In genomic region chr6:87992733-87993132, GRCm38 (mm10) we compare ENCODE assay signal across 9 mouse cellular contexts. TPM values are rescaled to one million over a fixed set of nuclear protein-coding genes. Genes with fewer than 3 reads are reported as not detected.
A peak's percentile ranks its signal among the peaks of the same experiment; 100 is the strongest.
DNase-seq lines count a peak whose midpoint lies in the region; ATAC-seq and TF ChIP-seq lines count a peak whose summit lies in the region.
"Had no signal": no experiment of that assay in that cellular context is flagged by ENCODE, and none has a peak within 500 bp of the region (broad histone marks: within the 10 kb centered on the region; RNA-seq: fewer than 3 reads in every experiment).

No protein-coding gene starts in this region.

- no peaks in the 10 kb centered on the region for H3K9me3 ChIP-seq in hindbrain, embryonic 11.5 days (ENCODE audit: control insufficient read depth, low read length)
- H3K9me3 ChIP-seq in hindbrain, postnatal 0 days (ENCODE audit: low read length): no peaks in the 10 kb centered on the region
- H3K9me3 ChIP-seq: lung, embryonic 15.5 days had no signal

- H3K36me3 ChIP-seq in hindbrain, embryonic 11.5 days (ENCODE audit: control insufficient read depth, insufficient read depth, low read length): no peaks in the 10 kb centered on the region
- H3K36me3 ChIP-seq in hindbrain, postnatal 0 days (ENCODE audit: insufficient read depth, low read length): peaks cover 4% of the 10 kb centered on the region; the same call in 1 of the 2 replicates

- peak overlapping the region; percentile 47; the same call in 1 of the 2 replicates for H3K27ac ChIP-seq in hindbrain, embryonic 11.5 days (ENCODE audit: low read depth, low read length)
- no peak overlapping the region for H3K27ac ChIP-seq in hindbrain, postnatal 0 days
- H3K27ac ChIP-seq: lung, embryonic 15.5 days had no signal

- no peak overlapping the region for H3K9ac ChIP-seq in hindbrain, embryonic 11.5 days (ENCODE audit: low read depth, low read length)
- no peak overlapping the region for H3K9ac ChIP-seq in hindbrain, postnatal 0 days (replicated peaks; ENCODE audit: low read length)
- H3K9ac ChIP-seq: lung, embryonic 15.5 days had no signal

- WGBS in hindbrain, embryonic 11.5 days: 6% methylated on average over 6 of the region's 6 CpGs
- WGBS in hindbrain, postnatal 0 days: 8% methylated on average over 6 of the region's 6 CpGs

- DNase-seq in hindbrain, embryonic 11.5 days (ENCODE audit: low spot score): peak; percentile 54
- DNase-seq in hindbrain, postnatal 0 days (ENCODE audit: low spot score): no peak
- DNase-seq in embryo, embryonic 10 days (ENCODE audit: low spot score): peak; percentile 88
- DNase-seq in kidney, postnatal 36 days: peak; percentile 74 to 89
- peak; percentile 75 for DNase-seq in mesoderm, embryonic 11.5 days (ENCODE audit: low read depth, low spot score)
- DNase-seq in cerebellum, postnatal 10 days: no peak
- DNase-seq in right cerebral cortex, adult 2 months (ENCODE audit: low spot score in 2 of 2): no peak
- DNase-seq in spleen, adult 18-20 months: no peak

- H3K4me1 ChIP-seq in hindbrain, embryonic 11.5 days (replicated peaks; ENCODE audit: control insufficient read depth, insufficient read depth, low read length): peaks cover 10% of the 10 kb centered on the region
- H3K4me1 ChIP-seq in hindbrain, postnatal 0 days (ENCODE audit: insufficient read depth, low read length): peaks cover 9% of the 10 kb centered on the region; the same call in 1 of the 2 replicates

- no peaks in the 10 kb centered on the region for H3K27me3 ChIP-seq in hindbrain, embryonic 11.5 days (ENCODE audit: control insufficient read depth, insufficient read depth, low read length)
- H3K27me3 ChIP-seq in hindbrain, postnatal 0 days (ENCODE audit: insufficient read depth, low read length): no peaks in the 10 kb centered on the region
- H3K27me3 ChIP-seq: lung, embryonic 15.5 days had no signal

- ATAC-seq in hindbrain, embryonic 11.5 days (ENCODE audit: low FRiP score): peak; percentile 23
- no peak for ATAC-seq in hindbrain, postnatal 0 days

- no peak for TF ChIP-seq CTCF in hindbrain, postnatal 0 days (IDR thresholded peaks at IDR 0.05; ENCODE audit: low read depth)

- no peak overlapping the region for H3K4me3 ChIP-seq in hindbrain, embryonic 11.5 days (ENCODE audit: low read depth, low read length)
- no peak overlapping the region for H3K4me3 ChIP-seq in hindbrain, postnatal 0 days (ENCODE audit: low read length)
- H3K4me3 ChIP-seq: lung, embryonic 15.5 days had no signal

- no peak overlapping the region for H3K4me2 ChIP-seq in hindbrain, embryonic 11.5 days (replicated peaks; ENCODE audit: low read depth, low read length)
- H3K4me2 ChIP-seq in hindbrain, postnatal 0 days (ENCODE audit: low read depth, low read length): no peak overlapping the region

RNA-seq across cellular contexts. Expression of gene H1fx, which starts 11.3 kb away (rescaled TPM):
- polyA plus RNA-seq in hindbrain, embryonic 11.5 days (2014; fragmentation: Nextera tagmentation; extraction: Ambion mirVana): 41.3 and 74.2 TPM in 2 replicates
- total RNA-seq in hindbrain, postnatal 0 days (2014; rRNA removed): 21.9 and 58.5 TPM in 2 replicates
- polyA plus RNA-seq in hindbrain, postnatal 0 days (2015; fragmentation: Nextera tagmentation; extraction: Ambion mirVana): 56.3 and 61.3 TPM in 2 replicates

RNA-seq across cellular contexts. Expression of gene Rab7, which starts 52.3 kb away (rescaled TPM):
- 273 and 288 TPM in 2 replicates for polyA plus RNA-seq in hindbrain, embryonic 11.5 days (2014; fragmentation: Nextera tagmentation; extraction: Ambion mirVana)
- 88.3 and 90.0 TPM in 2 replicates for total RNA-seq in hindbrain, postnatal 0 days (2014; rRNA removed)
- polyA plus RNA-seq in hindbrain, postnatal 0 days (2015; fragmentation: Nextera tagmentation; extraction: Ambion mirVana): 325 and 345 TPM in 2 replicates

Comparison
In these comparisons a context has a peak if more than half of its experiments do, and no peak if none do; other contexts are left out.
1. DNase-seq: peak in hindbrain, embryonic 11.5 days (single experiment), embryo, embryonic 10 days (single experiment), kidney, postnatal 36 days (2 of 2) and mesoderm, embryonic 11.5 days (single experiment); none in hindbrain, postnatal 0 days (single experiment), cerebellum, postnatal 10 days (0 of 2), right cerebral cortex, adult 2 months (0 of 2) and spleen, adult 18-20 months (0 of 2).